ENCODE assay signal across 10 mouse cellular contexts in the genomic region with DNA sequence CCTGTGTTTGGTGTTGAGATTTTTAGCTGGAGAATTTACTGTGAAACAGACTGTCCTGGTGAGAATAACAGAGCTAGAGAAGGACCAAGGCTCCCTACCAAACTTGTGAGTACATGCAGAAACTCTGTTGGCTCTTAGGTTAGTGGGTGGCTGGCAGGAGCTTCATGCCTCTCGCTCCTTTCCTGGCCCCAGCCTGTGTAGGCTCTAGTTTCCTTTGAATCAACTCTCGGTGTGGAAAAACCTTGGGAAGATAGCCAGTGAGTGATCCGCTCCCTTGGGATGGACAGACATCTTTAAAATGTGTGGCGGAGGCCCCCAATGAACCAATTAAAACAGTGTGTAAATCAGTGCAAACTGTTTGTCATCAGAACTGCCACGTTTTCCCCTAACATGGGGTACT. TPM values are rescaled to one million over a fixed set of nuclear protein-coding genes. Genes with fewer than 3 reads are reported as not detected.
DNase-seq lines count a peak whose midpoint lies in the region; ATAC-seq and TF ChIP-seq lines count a peak whose summit lies in the region.
"Had no signal": no experiment of that assay in that cellular context is flagged by ENCODE, and none has a peak within 500 bp of the region (broad histone marks: within the 10 kb centered on the region; RNA-seq: fewer than 3 reads in every experiment).

No protein-coding gene starts in this region.

- intact Hi-C loops in gastrocnemius, adult 2 months (cut with DNase I), result loop anchor here (2.0 to 5.0 kb wide), 3 partner anchors 22 to 91 kb away; a partner anchor contains a TSS

- no peaks in the 10 kb centered on the region for H3K36me3 ChIP-seq in liver, adult 2 months (ENCODE audit: control insufficient read depth, insufficient read depth, low read length)
- H3K36me3 ChIP-seq in heart, embryonic 13.5 days, result no peaks in the 10 kb centered on the region
- no peaks in the 10 kb centered on the region for H3K36me3 ChIP-seq in small intestine, adult 2 months (ENCODE audit: control insufficient read depth, insufficient read depth, low read length)

- H3K9ac ChIP-seq in liver, adult 2 months (ENCODE audit: low read depth, low read length), result peak overlapping the region; percentile 80
- peak overlapping the region; percentile 71 for H3K9ac ChIP-seq in heart, embryonic 13.5 days

- DNase-seq in gastrocnemius, adult 2 months, result peak; percentile 60
- no peak for DNase-seq in gastrocnemius, postnatal 10 days
- no peak for DNase-seq in liver, adult 2 months (ENCODE audit: extremely low read depth, low read depth, low spot score)
- no peak for DNase-seq in liver
- DNase-seq: cerebellum, adult 18-20 months; lung, adult 2 months; spleen, adult 18-20 months had no signal

- TF ChIP-seq POLR2A in liver, adult 2 months (IDR thresholded peaks at IDR 0.05; ENCODE audit: extremely low read depth, insufficient read depth, low read length), result no peak
- TF ChIP-seq POLR2A in small intestine, adult 2 months (IDR thresholded peaks at IDR 0.05; ENCODE audit: low read depth, low read length), result no peak

- no peaks in the 10 kb centered on the region for H3K9me3 ChIP-seq in heart, embryonic 13.5 days

- peaks cover 48% of the 10 kb centered on the region for H3K79me2 ChIP-seq in liver, adult 2 months (ENCODE audit: control insufficient read depth, insufficient read depth, low read length)

- TF ChIP-seq CTCF in gastrocnemius, adult 2 months (IDR thresholded peaks at IDR 0.05), result no peak
- no peak for TF ChIP-seq CTCF in liver, adult 2 months (IDR thresholded peaks at IDR 0.05; ENCODE audit: low read depth, low read length)
- TF ChIP-seq CTCF in small intestine, adult 2 months (IDR thresholded peaks at IDR 0.05; ENCODE audit: extremely low read depth, insufficient read length, insufficient replicate concordance, low read depth, low read length), result no peak

- WGBS in liver, adult 2 months, result 22% methylated on average over 5 of the region's 5 CpGs
- 54% methylated on average over 5 of the region's 5 CpGs for WGBS in heart, embryonic 13.5 days
- 55% methylated on average over 5 of the region's 5 CpGs for WGBS in small intestine, adult 2 months

- H3K27me3 ChIP-seq in liver, adult 2 months (ENCODE audit: control insufficient read depth, insufficient read depth, low read length), result no peaks in the 10 kb centered on the region
- H3K27me3 ChIP-seq in heart, embryonic 13.5 days (replicated peaks), result no peaks in the 10 kb centered on the region
- no peaks in the 10 kb centered on the region for H3K27me3 ChIP-seq in small intestine, adult 2 months (ENCODE audit: control insufficient read depth, insufficient read depth, low read length)

- H3K4me3 ChIP-seq in gastrocnemius, adult 2 months, result peak overlapping the region; percentile 56
- H3K4me3 ChIP-seq in liver, adult 2 months (ENCODE audit: insufficient read depth, low read depth, low read length), result peak overlapping the region; percentile 56
- H3K4me3 ChIP-seq in heart, embryonic 13.5 days, result peak overlapping the region; percentile 19
- H3K4me3 ChIP-seq in small intestine, adult 2 months (ENCODE audit: low read depth, low read length), result no peak overlapping the region

- ATAC-seq in heart, embryonic 13.5 days (ENCODE audit: extremely low read depth, insufficient number of reproducible peaks, low FRiP score, low TSS enrichment), result no peak
- ATAC-seq in erythroid progenitor cell, adult 5-6 weeks (replicated peaks; ENCODE audit: low FRiP score, poor library complexity, severe bottlenecking), result no peak

- H3K27ac ChIP-seq in gastrocnemius, adult 2 months, result peak overlapping the region; percentile 85
- peak overlapping the region; percentile 92 for H3K27ac ChIP-seq in liver, adult 2 months (replicated peaks; ENCODE audit: insufficient read depth, low read depth, low read length)
- H3K27ac ChIP-seq in heart, embryonic 13.5 days (replicated peaks), result peak overlapping the region; percentile 95
- peak overlapping the region; percentile 80 for H3K27ac ChIP-seq in small intestine, adult 2 months (ENCODE audit: insufficient read depth, low read depth, low read length)

- H3K4me1 ChIP-seq in liver, adult 2 months (ENCODE audit: control insufficient read depth, insufficient read depth, low read length), result peaks cover 40% of the 10 kb centered on the region
- peaks cover 99% of the 10 kb centered on the region for H3K4me1 ChIP-seq in heart, embryonic 13.5 days
- peaks cover 51% of the 10 kb centered on the region; the same call in 1 of the 2 replicates for H3K4me1 ChIP-seq in small intestine, adult 2 months (ENCODE audit: control insufficient read depth, insufficient read depth, insufficient read length, low read length)

- peak overlapping the region; percentile 57 for H3K4me2 ChIP-seq in heart, embryonic 13.5 days

RNA-seq across cellular contexts. Expression of a gene that starts 55.5 kb away (rescaled TPM):
- 10 to 100 TPM in 1 of 2 experiments, 1 to 10 TPM in 1; 8.0 to 12.8 TPM for total RNA-seq in gastrocnemius, adult 2 months (2021)
- total RNA-seq in gastrocnemius, postnatal 10 days (2021), result 10 to 100 TPM; 18.2 to 23.6 TPM
- total RNA-seq in liver, adult 2 months (2014; rRNA removed), result 32.3 and 33.4 TPM in 2 replicates
- 5.5 and 7.7 TPM in 2 replicates for polyA plus RNA-seq in liver, adult 2 months (2012; rRNA removed)
- 18.5 and 18.6 TPM in 2 replicates for polyA plus RNA-seq in heart, embryonic 13.5 days (2015; fragmentation: Nextera tagmentation; extraction: Ambion mirVana)
- 1.2 and 2.4 TPM in 2 replicates for polyA plus RNA-seq in small intestine, adult 2 months (2012; rRNA removed)
- 63.8 and 75.5 TPM in 2 replicates for total RNA-seq in erythroid progenitor cell, adult 5-6 weeks (2015; ENCODE audit: low replicate concordance)
- 78.1 and 90.7 TPM in 2 replicates for total RNA-seq in erythroid progenitor cell, adult 5-6 weeks (2017; ENCODE audit: low replicate concordance)
